Comparison of ENCODE assay signal across 8 mouse cellular contexts in the genomic region with DNA sequence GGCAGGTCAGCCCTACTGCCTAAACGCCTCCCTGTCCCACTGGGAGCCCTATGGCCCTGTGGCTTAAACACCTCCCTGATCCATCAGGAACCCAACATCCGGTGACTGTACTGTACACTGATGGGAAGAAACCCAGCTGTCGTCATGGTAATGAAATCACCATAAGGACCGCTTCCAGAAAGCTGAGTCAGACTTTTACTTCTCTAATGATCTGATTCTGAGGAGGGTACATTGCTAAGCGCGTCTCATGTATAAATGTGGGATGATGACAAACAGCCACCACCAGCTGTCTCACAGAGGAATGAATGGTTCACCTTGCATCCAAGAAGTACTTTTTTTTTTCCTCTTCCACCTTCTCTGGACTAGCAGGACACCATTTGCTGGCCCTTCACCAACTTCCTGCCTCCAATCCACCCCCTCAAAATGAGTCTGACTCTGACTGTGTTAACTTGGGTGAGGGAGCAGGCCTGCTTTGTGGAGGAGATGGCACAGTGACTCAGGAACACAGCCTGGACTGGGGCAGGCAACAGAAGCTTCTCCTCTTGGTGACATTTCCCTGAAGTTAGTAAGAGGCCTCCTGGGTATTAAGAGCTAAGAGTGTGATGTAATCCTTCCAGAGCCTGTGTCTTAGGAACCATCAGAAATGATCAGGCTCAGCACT. TPM values are rescaled to one million over a fixed set of nuclear protein-coding genes. Genes with fewer than 3 reads are reported as not detected.
A peak's percentile ranks its signal among the peaks of the same experiment; 100 is the strongest.
DNase-seq lines count a peak whose midpoint lies in the region; ATAC-seq and TF ChIP-seq lines count a peak whose summit lies in the region.

No protein-coding gene starts in this region.

- H3K27me3 ChIP-seq in megakaryocyte, embryonic 14.5 days (replicated peaks): no peaks in the 10 kb centered on the region
- no peaks in the 10 kb centered on the region for H3K27me3 ChIP-seq in kidney, embryonic 16.5 days (ENCODE audit: insufficient read depth, low read length)

- H3K4me3 ChIP-seq in megakaryocyte, embryonic 14.5 days (replicated peaks): peak overlapping the region; percentile 44
- no peak overlapping the region for H3K4me3 ChIP-seq in kidney, embryonic 16.5 days (ENCODE audit: low read length)

- no peak for TF ChIP-seq CTCF in brain, embryonic 14.5 days (IDR thresholded peaks at IDR 0.05; ENCODE audit: borderline replicate concordance, extremely low read depth, insufficient read depth, insufficient read length)

- TF ChIP-seq POLR2A in brain, embryonic 14.5 days (IDR thresholded peaks at IDR 0.05; ENCODE audit: borderline replicate concordance, extremely low read depth, insufficient read depth, insufficient read length, poor library complexity, severe bottlenecking): no peak

- peak overlapping the region; percentile 96 for H3K27ac ChIP-seq in kidney, embryonic 16.5 days (ENCODE audit: low read length)

- peaks cover 100% of the 10 kb centered on the region for H3K4me1 ChIP-seq in megakaryocyte, embryonic 14.5 days
- H3K4me1 ChIP-seq in kidney, embryonic 16.5 days (ENCODE audit: insufficient read depth, low read length): peaks cover 80% of the 10 kb centered on the region

- H3K36me3 ChIP-seq in megakaryocyte, embryonic 14.5 days (replicated peaks; ENCODE audit: low read length): peaks cover 93% of the 10 kb centered on the region
- H3K36me3 ChIP-seq in kidney, embryonic 16.5 days (ENCODE audit: insufficient read depth, low read length): peaks cover 11% of the 10 kb centered on the region

- peak; percentile 72 for DNase-seq in brain, embryonic 14.5 days (ENCODE audit: low read depth)
- DNase-seq in heart, adult 11 months: peak; percentile 99
- peak; percentile 55 for DNase-seq in lung, postnatal 4 days

- no peaks in the 10 kb centered on the region for H3K9me3 ChIP-seq in megakaryocyte, embryonic 14.5 days
- no peaks in the 10 kb centered on the region for H3K9me3 ChIP-seq in kidney, embryonic 16.5 days (ENCODE audit: low read length)

- WGBS in kidney, embryonic 16.5 days: 47% methylated on average over 6 of the region's 6 CpGs

- H3K4me2 ChIP-seq in kidney, embryonic 16.5 days (replicated peaks; ENCODE audit: low read depth, low read length): no peak overlapping the region

- peak overlapping the region; percentile 31; the same call in 1 of the 2 replicates for H3K9ac ChIP-seq in kidney, embryonic 16.5 days (replicated peaks; ENCODE audit: low read length)

- ATAC-seq in megakaryocyte, adult 5-6 weeks (ENCODE audit: poor library complexity, severe bottlenecking): no peak
- ATAC-seq in kidney, embryonic 16.5 days (ENCODE audit: low FRiP score, low TSS enrichment): no peak
- no peak for ATAC-seq in megakaryocyte-erythroid progenitor cell, adult 5-6 weeks (replicated peaks; ENCODE audit: low FRiP score, low TSS enrichment, poor library complexity, severe bottlenecking)
- no peak for ATAC-seq in megakaryocyte progenitor cell, adult 5-6 weeks (replicated peaks; ENCODE audit: poor library complexity)

RNA-seq across cellular contexts. Expression of gene Zmynd8, which starts 43.0 kb away (rescaled TPM):
- polyA plus RNA-seq in megakaryocyte, embryonic 14.5 days (2012; ENCODE audit: insufficient read depth, low replicate concordance): 41.0 and 57.7 TPM in 2 replicates
- 26.9 and 37.5 TPM in 2 replicates for total RNA-seq in megakaryocyte, adult 5-6 weeks (2015)
- 26.7 and 28.3 TPM in 2 replicates for total RNA-seq in megakaryocyte, adult 5-6 weeks (2017)
- 49.7 and 75.8 TPM in 2 replicates for polyA plus RNA-seq in brain, embryonic 14.5 days (2012; rRNA removed)
- polyA plus RNA-seq in kidney, embryonic 16.5 days (2015; fragmentation: Nextera tagmentation; extraction: Ambion mirVana): 58.2 and 69.4 TPM in 2 replicates
- total RNA-seq in megakaryocyte-erythroid progenitor cell, adult 5-6 weeks (2014; fragmentation: Nextera tagmentation): 70.9 and 80.1 TPM in 2 replicates
- 27.2 and 42.9 TPM in 2 replicates for total RNA-seq in megakaryocyte-erythroid progenitor cell, adult 5-6 weeks (2017)
- 44.6 and 49.9 TPM in 2 replicates for total RNA-seq in megakaryocyte progenitor cell, adult 5-6 weeks (2015)
- total RNA-seq in megakaryocyte progenitor cell, adult 5-6 weeks (2017): 32.1 and 35.8 TPM in 2 replicates
